Mouse (Mus musculus): ENCODE measurements around the gene Cabp7.

GRCm38 (mm10) chr11:4720900-4721580 is 25.5 kb downstream of the Cabp7 start:
- TF ChIP-seq EP300 (IDR thresholded peaks at IDR 0.05; ENCODE audit: low read depth) (no peak), CTCF (IDR thresholded peaks at IDR 0.05; ENCODE audit: low read depth) (no peak)
